10 mouse cellular contexts compared by ENCODE assay signal in genomic region chr2:103896814-103897213, GRCm38 (mm10).
DNase-seq lines count a peak whose midpoint lies in the region; ATAC-seq and TF ChIP-seq lines count a peak whose summit lies in the region.
"Had no signal": no experiment of that assay in that cellular context is flagged by ENCODE, and none has a peak within 500 bp of the region (broad histone marks: within the 10 kb centered on the region; RNA-seq: fewer than 3 reads in every experiment).

No protein-coding gene starts in this region.

- no peak overlapping the region for H3K4me3 ChIP-seq in heart, embryonic 14.5 days (ENCODE audit: control insufficient read depth in 1 of 2, insufficient read depth in 1 of 2, low read depth in 1 of 2, low read length in 2 of 2)
- H3K4me3 ChIP-seq in bone marrow macrophage, adult 2 months (ENCODE audit: insufficient read depth, low read length), result no peak overlapping the region
- no peak overlapping the region for H3K4me3 ChIP-seq in intestine, embryonic 16.5 days (ENCODE audit: low read length)
- no peak overlapping the region for H3K4me3 ChIP-seq in spleen, adult 2 months (ENCODE audit: extremely low read depth, insufficient read depth, insufficient read length)

- H3K4me1 ChIP-seq in heart, embryonic 14.5 days (ENCODE audit: control insufficient read depth in 2 of 2, insufficient read depth in 2 of 2, low read length in 2 of 2), result peaks cover 39 to 48% of the 10 kb centered on the region in 2 experiments
- H3K4me1 ChIP-seq in bone marrow macrophage, adult 2 months (ENCODE audit: control insufficient read depth, insufficient read depth, low read length), result peaks cover 43% of the 10 kb centered on the region
- H3K4me1 ChIP-seq in intestine, embryonic 16.5 days (ENCODE audit: control insufficient read depth, insufficient read depth, low read length), result peaks cover 5% of the 10 kb centered on the region; the same call in 1 of the 2 replicates
- H3K4me1 ChIP-seq in spleen, adult 2 months (ENCODE audit: control insufficient read depth, insufficient read depth, insufficient read length), result peaks cover 31% of the 10 kb centered on the region

- H3K9ac ChIP-seq in heart, embryonic 14.5 days (ENCODE audit: low read length), result no peak overlapping the region
- no peak overlapping the region for H3K9ac ChIP-seq in intestine, embryonic 16.5 days (ENCODE audit: low read depth, low read length)

- no peak for TF ChIP-seq POLR2A in bone marrow macrophage, adult 2 months (IDR thresholded peaks at IDR 0.05; ENCODE audit: borderline replicate concordance, low read depth, low read length)
- TF ChIP-seq POLR2A in spleen, adult 2 months (IDR thresholded peaks at IDR 0.05; ENCODE audit: low read depth, low read length), result no peak

- WGBS in heart, embryonic 14.5 days, result 19% methylated on average over 3 of the region's 3 CpGs
- 22% methylated on average over 3 of the region's 3 CpGs for WGBS in intestine, embryonic 16.5 days
- 54% methylated on average over 3 of the region's 3 CpGs for WGBS in spleen, adult 2 months

- H3K27ac ChIP-seq in heart, embryonic 14.5 days (replicated peaks in 1 of 2; ENCODE audit: control insufficient read depth in 1 of 2, insufficient read depth in 1 of 2, low read depth in 2 of 2, low read length in 2 of 2), result peak overlapping the region; percentile 69 to 78; a peak in 3 of 4 replicates
- H3K27ac ChIP-seq in bone marrow macrophage, adult 2 months (ENCODE audit: insufficient read depth, low read depth, low read length), result peak overlapping the region; percentile 12; the same call in 1 of the 2 replicates
- H3K27ac ChIP-seq in intestine, embryonic 16.5 days (ENCODE audit: low read length), result no peak overlapping the region
- peak overlapping the region; percentile 33; the same call in 1 of the 2 replicates for H3K27ac ChIP-seq in spleen, adult 2 months (ENCODE audit: insufficient read depth, low read length)

- H3K27me3 ChIP-seq in heart, embryonic 14.5 days (ENCODE audit: control insufficient read depth, insufficient read depth, low read length), result peaks cover 22% of the 10 kb centered on the region
- no peaks in the 10 kb centered on the region for H3K27me3 ChIP-seq in intestine, embryonic 16.5 days (replicated peaks; ENCODE audit: control insufficient read depth, insufficient read depth, low read length)
- H3K27me3 ChIP-seq in spleen, adult 2 months (ENCODE audit: control insufficient read depth, insufficient read depth, low read length), result no peaks in the 10 kb centered on the region

- no peaks in the 10 kb centered on the region for H3K9me3 ChIP-seq in heart, embryonic 14.5 days (ENCODE audit: control insufficient read depth, low read length)
- no peaks in the 10 kb centered on the region for H3K9me3 ChIP-seq in intestine, embryonic 16.5 days (ENCODE audit: control insufficient read depth, low read length)

- no peak overlapping the region for H3K4me2 ChIP-seq in heart, embryonic 14.5 days (ENCODE audit: low read length)
- H3K4me2 ChIP-seq in intestine, embryonic 16.5 days (ENCODE audit: low read depth, low read length), result no peak overlapping the region

- ATAC-seq in heart, embryonic 14.5 days (ENCODE audit: insufficient number of reproducible peaks, insufficient read depth, low FRiP score, low read depth), result no peak
- ATAC-seq in intestine, embryonic 16.5 days, result peak; percentile 39; the same call in 1 of the 2 replicates

- DNase-seq in heart, postnatal 4 days, result no peak
- DNase-seq in spleen, adult 2 months (ENCODE audit: low read depth in 1 of 2, low spot score in 2 of 2), result no peak
- DNase-seq in urinary bladder, postnatal 14 days (ENCODE audit: low spot score), result no peak
- no peak for DNase-seq in cerebellum, postnatal 10 days
- DNase-seq in gastrocnemius, postnatal 4 days (ENCODE audit: low spot score in 2 of 2), result no peak
- DNase-seq: cerebellum, postnatal 14 days; kidney, adult 9 months had no signal

- TF ChIP-seq CTCF in bone marrow macrophage, adult 2 months (IDR thresholded peaks at IDR 0.05; ENCODE audit: low read depth, low read length), result no peak
- TF ChIP-seq CTCF in spleen, adult 2 months (IDR thresholded peaks at IDR 0.05; ENCODE audit: extremely low read depth, insufficient read depth, insufficient read length, insufficient replicate concordance), result no peak

- H3K36me3 ChIP-seq in heart, embryonic 14.5 days (ENCODE audit: control insufficient read depth, insufficient read depth, low read length), result no peaks in the 10 kb centered on the region
- H3K36me3 ChIP-seq in intestine, embryonic 16.5 days (ENCODE audit: control insufficient read depth, insufficient read depth, low read length), result no peaks in the 10 kb centered on the region
- H3K36me3 ChIP-seq in spleen, adult 2 months (ENCODE audit: control insufficient read depth, insufficient read depth, low read length), result no peaks in the 10 kb centered on the region
